Comparison of ENCODE assay signal across 10 mouse cellular contexts in genomic region chr7:99813394-99813793, GRCm38 (mm10). TPM values are rescaled to one million over a fixed set of nuclear protein-coding genes. Genes with fewer than 3 reads are reported as not detected.
DNase-seq lines count a peak whose midpoint lies in the region; ATAC-seq and TF ChIP-seq lines count a peak whose summit lies in the region.
"Had no signal": no experiment of that assay in that cellular context is flagged by ENCODE, and none has a peak within 500 bp of the region (broad histone marks: within the 10 kb centered on the region; RNA-seq: fewer than 3 reads in every experiment).

No protein-coding gene starts in this region.

- peak; percentile 23 to 79; a peak in 3 of 4 replicates for TF ChIP-seq CTCF in CH12.LX (conservative IDR thresholded peaks at IDR 0.05 in 1 of 2, IDR thresholded peaks at IDR 0.05 in 1 of 2; ENCODE audit: low read depth in 2 of 2, low read length in 2 of 2)
- peak; percentile 51; the same call in 1 of the 2 replicates for TF ChIP-seq CTCF in spleen, adult 2 months (IDR thresholded peaks at IDR 0.05; ENCODE audit: extremely low read depth, insufficient read depth, insufficient read length, insufficient replicate concordance)

- dilution Hi-C loops in CH12.LX (cut with MboI; ENCODE audit: extremely low pct_ligation_motif_present, extremely low pct_unique_long_range_greater_than_20kb, low sequenced_read_pairs), result no loop called here

- peaks cover 0 to 11% of the 10 kb centered on the region in 2 experiments; a peak in 2 of 4 replicates for H3K4me1 ChIP-seq in CH12.LX (ENCODE audit: control insufficient read depth in 1 of 2, insufficient read depth in 2 of 2)
- H3K4me1 ChIP-seq in spleen, adult 2 months (ENCODE audit: control insufficient read depth, insufficient read depth, insufficient read length), result no peaks in the 10 kb centered on the region
- no peaks in the 10 kb centered on the region for H3K4me1 ChIP-seq in midbrain, embryonic 15.5 days
- no peaks in the 10 kb centered on the region for H3K4me1 ChIP-seq in hindbrain, embryonic 13.5 days (replicated peaks)
- H3K4me1 ChIP-seq: neural tube, embryonic 12.5 days had no signal

- H3K4me3 ChIP-seq in CH12.LX (replicated peaks in 1 of 3; ENCODE audit: low read depth in 2 of 3, low read length in 2 of 3, poor library complexity in 1 of 3), result no peak overlapping the region
- no peak overlapping the region for H3K4me3 ChIP-seq in spleen, adult 2 months (ENCODE audit: extremely low read depth, insufficient read depth, insufficient read length)
- no peak overlapping the region for H3K4me3 ChIP-seq in midbrain, embryonic 15.5 days
- no peak overlapping the region for H3K4me3 ChIP-seq in hindbrain, embryonic 13.5 days
- H3K4me3 ChIP-seq: neural tube, embryonic 12.5 days had no signal

- peak; percentile 12 for DNase-seq in kidney, adult 11 months
- no peak for DNase-seq in kidney, postnatal 14 days
- peak; percentile 50 for DNase-seq in CH12.LX (ENCODE audit: extremely low read depth)
- DNase-seq in adrenal gland, adult 2 months, result peak; percentile 32
- DNase-seq in spleen, adult 2 months (ENCODE audit: low read depth in 1 of 2, low spot score in 2 of 2), result peak in 1 of 2 experiments; percentile 47

- no peak for TF ChIP-seq EP300 in CH12.LX (IDR thresholded peaks at IDR 0.05; ENCODE audit: low read length)

- no peaks in the 10 kb centered on the region for H3K9me3 ChIP-seq in CH12.LX (replicated peaks; ENCODE audit: low read length)
- no peaks in the 10 kb centered on the region for H3K9me3 ChIP-seq in midbrain, embryonic 15.5 days
- no peaks in the 10 kb centered on the region for H3K9me3 ChIP-seq in hindbrain, embryonic 13.5 days
- H3K9me3 ChIP-seq: neural tube, embryonic 12.5 days had no signal

- ATAC-seq in inflammation-experienced regulatory T-cells, adult 6 months, result peak; percentile 41
- ATAC-seq in midbrain, embryonic 15.5 days (replicated peaks), result no peak
- no peak for ATAC-seq in hindbrain, embryonic 13.5 days (ENCODE audit: low FRiP score)

- H3K9ac ChIP-seq in CH12.LX (ENCODE audit: insufficient read depth, low read depth), result no peak overlapping the region
- no peak overlapping the region for H3K9ac ChIP-seq in midbrain, embryonic 15.5 days
- no peak overlapping the region for H3K9ac ChIP-seq in hindbrain, embryonic 13.5 days
- H3K9ac ChIP-seq: neural tube, embryonic 12.5 days had no signal

- peaks cover 4% of the 10 kb centered on the region; the same call in 1 of the 2 replicates for H3K79me2 ChIP-seq in CH12.LX (replicated peaks; ENCODE audit: control insufficient read depth, extremely low read depth, insufficient read depth, poor library complexity, severe bottlenecking)

- H3K4me2 ChIP-seq in CH12.LX (ENCODE audit: insufficient read depth, low read depth, poor library complexity, severe bottlenecking), result no peak overlapping the region
- H3K4me2 ChIP-seq in midbrain, embryonic 15.5 days, result no peak overlapping the region
- no peak overlapping the region for H3K4me2 ChIP-seq in hindbrain, embryonic 13.5 days
- H3K4me2 ChIP-seq: neural tube, embryonic 12.5 days had no signal

- in situ Hi-C loops in CH12.LX (cut with MboI; ENCODE audit: low pct_ligation_motif_present, low pct_unique_long_range_greater_than_20kb, low sequenced_read_pairs), result loop anchor here (5.0 kb wide), 1 partner anchor 59 kb away; no protein-coding TSS in a partner anchor

- 91% methylated on average over 11 of the region's 11 CpGs for WGBS in spleen, adult 2 months
- WGBS in midbrain, embryonic 15.5 days, result 93% methylated on average over 11 of the region's 11 CpGs
- 90% methylated on average over 11 of the region's 11 CpGs for WGBS in hindbrain, embryonic 13.5 days

- peaks cover 49 to 66% of the 10 kb centered on the region in 2 experiments for H3K36me3 ChIP-seq in CH12.LX (replicated peaks in 1 of 2; ENCODE audit: control insufficient read depth in 1 of 2, insufficient read depth in 1 of 2, low read length in 1 of 2)
- H3K36me3 ChIP-seq in spleen, adult 2 months (ENCODE audit: control insufficient read depth, insufficient read depth, low read length), result no peaks in the 10 kb centered on the region
- no peaks in the 10 kb centered on the region for H3K36me3 ChIP-seq in midbrain, embryonic 15.5 days (replicated peaks)
- peaks cover 9% of the 10 kb centered on the region for H3K36me3 ChIP-seq in hindbrain, embryonic 13.5 days

- no peak for TF ChIP-seq POLR2A in CH12.LX (IDR thresholded peaks at IDR 0.05; ENCODE audit: low read depth, low read length)
- no peak for TF ChIP-seq POLR2A in spleen, adult 2 months (IDR thresholded peaks at IDR 0.05; ENCODE audit: low read depth, low read length)

- no peak overlapping the region for H3K27ac ChIP-seq in CH12.LX (ENCODE audit: insufficient read depth, low read depth)
- no peak overlapping the region for H3K27ac ChIP-seq in spleen, adult 2 months (ENCODE audit: insufficient read depth, low read length)
- no peak overlapping the region for H3K27ac ChIP-seq in midbrain, embryonic 15.5 days
- no peak overlapping the region for H3K27ac ChIP-seq in hindbrain, embryonic 13.5 days
- H3K27ac ChIP-seq: neural tube, embryonic 12.5 days had no signal

- peak; percentile 67 for TF ChIP-seq RAD21 in CH12.LX (IDR thresholded peaks at IDR 0.05; ENCODE audit: low read depth, low read length)

- H3K27me3 ChIP-seq in CH12.LX (replicated peaks), result no peaks in the 10 kb centered on the region
- H3K27me3 ChIP-seq in spleen, adult 2 months (ENCODE audit: control insufficient read depth, insufficient read depth, low read length), result no peaks in the 10 kb centered on the region
- no peaks in the 10 kb centered on the region for H3K27me3 ChIP-seq in midbrain, embryonic 15.5 days (replicated peaks)
- no peaks in the 10 kb centered on the region for H3K27me3 ChIP-seq in hindbrain, embryonic 13.5 days
- H3K27me3 ChIP-seq: neural tube, embryonic 12.5 days had no signal

TF ChIP-seq in CH12.LX, 34 proteins besides CTCF, POLR2A, EP300 and RAD21:
- 0 out of 2 replicates have a peak, but pooled peaks have one; percentile 18 for TF ChIP-seq MEF2A (IDR thresholded peaks at IDR 0.05; ENCODE audit: borderline replicate concordance, low read depth, low read length)
- TF ChIP-seq SMC3 (IDR thresholded peaks at IDR 0.05; ENCODE audit: low read depth, low read length), result peak; percentile 90
- TF ChIP-seq E2F4 (IDR thresholded peaks at IDR 0.05; ENCODE audit: insufficient replicate concordance, low read depth, low read length), result no peak

RNA-seq across cellular contexts. Expression of gene Neu3, which starts 14.8 kb away (rescaled TPM):
- 8.5 and 9.1 TPM in 2 replicates for total RNA-seq in CH12.LX (2012; rRNA removed)
- 8.9 and 11.0 TPM in 2 replicates for total RNA-seq in CH12.LX (2014; rRNA removed)
- polyA plus RNA-seq in CH12.LX (2012; ENCODE audit: insufficient read length, low read depth), result 11.2 and 11.5 TPM in 2 replicates
- 1 to 10 TPM; 1.8 to 2.7 TPM for total RNA-seq in adrenal gland, adult 2 months (2021)
- polyA plus RNA-seq in adrenal gland, adult 2 months (2012; rRNA removed), result 1.4 TPM in 2 replicates
- 10 to 100 TPM; 27.1 to 30.3 (median 28.6) TPM for polyA plus RNA-seq in inflammation-experienced regulatory T-cells, adult 6 months (2017; shearing (Covaris generic))
- polyA plus RNA-seq in spleen, adult 2 months (2012; rRNA removed), result 2.4 and 3.7 TPM in 2 replicates
- 1.7 and 2.0 TPM in 2 replicates for polyA plus RNA-seq in midbrain, embryonic 15.5 days (2015; fragmentation: Nextera tagmentation; extraction: Ambion mirVana)
- polyA plus RNA-seq in hindbrain, embryonic 13.5 days (2015; fragmentation: Nextera tagmentation; extraction: Ambion mirVana), result 2.2 TPM in 2 replicates

RNA-seq across cellular contexts. Expression of gene Xrra1, which starts 45.5 kb away (rescaled TPM):
- total RNA-seq in CH12.LX (2012; rRNA removed), result 0.25 and 0.59 TPM in 2 replicates
- total RNA-seq in CH12.LX (2014; rRNA removed), result 0.17 and 0.39 TPM in 2 replicates
- polyA plus RNA-seq in CH12.LX (2012; ENCODE audit: insufficient read length, low read depth), result 0.49 and 0.65 TPM in 2 replicates
- total RNA-seq in adrenal gland, adult 2 months (2021), result 10 to 100 TPM in 1 of 2 experiments, under 1 TPM in 1; 0.41 to 10.0 TPM
- polyA plus RNA-seq in adrenal gland, adult 2 months (2012; rRNA removed), result 38.1 and 64.4 TPM in 2 replicates
- not detected for polyA plus RNA-seq in inflammation-experienced regulatory T-cells, adult 6 months (2017; shearing (Covaris generic))
- 0.12 TPM in 1 of 2 replicates, not detected in the other for polyA plus RNA-seq in spleen, adult 2 months (2012; rRNA removed)
- 1.0 and 1.1 TPM in 2 replicates for polyA plus RNA-seq in midbrain, embryonic 15.5 days (2015; fragmentation: Nextera tagmentation; extraction: Ambion mirVana)
- polyA plus RNA-seq in hindbrain, embryonic 13.5 days (2015; fragmentation: Nextera tagmentation; extraction: Ambion mirVana), result 0.51 and 0.72 TPM in 2 replicates

RNA-seq across cellular contexts. Expression of gene Spcs2, which starts 49.9 kb away (rescaled TPM):
- total RNA-seq in CH12.LX (2012; rRNA removed) (203 and 247 TPM in 2 replicates), CH12.LX (2014; rRNA removed) (268 and 272 TPM in 2 replicates)
- 232 and 242 TPM in 2 replicates for polyA plus RNA-seq in CH12.LX (2012; ENCODE audit: insufficient read length, low read depth)
- total RNA-seq in adrenal gland, adult 2 months (2021), result 100 to 1,000 TPM; 150 to 186 TPM
- polyA plus RNA-seq in adrenal gland, adult 2 months (2012; rRNA removed), result 10.0 and 13.1 TPM in 2 replicates
- 100 to 1,000 TPM; 456 to 534 (median 479) TPM for polyA plus RNA-seq in inflammation-experienced regulatory T-cells, adult 6 months (2017; shearing (Covaris generic))
- 17.3 and 17.7 TPM in 2 replicates for polyA plus RNA-seq in spleen, adult 2 months (2012; rRNA removed)
- polyA plus RNA-seq in midbrain, embryonic 15.5 days (2015; fragmentation: Nextera tagmentation; extraction: Ambion mirVana), result 262 and 264 TPM in 2 replicates
- 331 and 344 TPM in 2 replicates for polyA plus RNA-seq in hindbrain, embryonic 13.5 days (2015; fragmentation: Nextera tagmentation; extraction: Ambion mirVana)

RNA-seq across cellular contexts. Expression of gene Olfr521, which starts 50.1 kb away (rescaled TPM):
- total RNA-seq in CH12.LX (2012; rRNA removed), result not detected in 2 replicates
- not detected in 2 replicates for total RNA-seq in CH12.LX (2014; rRNA removed)
- not detected in 2 replicates for polyA plus RNA-seq in CH12.LX (2012; ENCODE audit: insufficient read length, low read depth)
- not detected for total RNA-seq in adrenal gland, adult 2 months (2021)
- not detected in 2 replicates for polyA plus RNA-seq in adrenal gland, adult 2 months (2012; rRNA removed)
- not detected for polyA plus RNA-seq in inflammation-experienced regulatory T-cells, adult 6 months (2017; shearing (Covaris generic))
- polyA plus RNA-seq in spleen, adult 2 months (2012; rRNA removed), result not detected in 2 replicates
- not detected in 2 replicates for polyA plus RNA-seq in midbrain, embryonic 15.5 days (2015; fragmentation: Nextera tagmentation; extraction: Ambion mirVana)
- polyA plus RNA-seq in hindbrain, embryonic 13.5 days (2015; fragmentation: Nextera tagmentation; extraction: Ambion mirVana), result not detected in 2 replicates
- polyA plus RNA-seq: large intestine, adult 2 months; neural tube, embryonic 12.5 days had no signal

Comparison
In these comparisons a context has a peak if more than half of its experiments do, and no peak if none do; other contexts are left out.
1. RNA of gene Xrra1, which starts 45.5 kb away (polyA plus RNA-seq): 38.1 to 64.4 TPM in adrenal gland, adult 2 months; 1.0 to 1.1 TPM in midbrain, embryonic 15.5 days, 0.51 to 0.72 TPM in hindbrain, embryonic 13.5 days, 0.49 to 0.65 TPM in CH12.LX, 0.12 TPM in spleen, adult 2 months and not detected in inflammation-experienced regulatory T-cells, adult 6 months; every median in the first group is over 10 times any median in the second.
2. RNA of gene Spcs2, which starts 49.9 kb away (polyA plus RNA-seq): 456 to 534 TPM in inflammation-experienced regulatory T-cells, adult 6 months, 331 to 344 TPM in hindbrain, embryonic 13.5 days, 262 to 264 TPM in midbrain, embryonic 15.5 days and 232 to 242 TPM in CH12.LX; 17.3 to 17.7 TPM in spleen, adult 2 months and 10.0 to 13.1 TPM in adrenal gland, adult 2 months; every median in the first group is over 10 times any median in the second.